Mouse (Mus musculus) left cerebral cortex, adult 2 months (tissue): Measurements from ENCODE around the gene Gm6169. TPM values are rescaled to one million over a fixed set of nuclear protein-coding genes. Genes with fewer than 3 reads are reported as not detected.
"Not testable (repeated sequence)": the region's sequence is repeated elsewhere in the genome, so short reads cannot be mapped to it uniquely, and the experiment has no call there.

Source experiments
- DNase-seq, 2 experiments: peaks; one replicate each; pipeline ENCODE4 v3.0.0; 2021 to 2022; ENCODE audit warnings: low spot score in 2 of 2, mixed read lengths in 1 of 2; ENCODE audit errors: extremely low spot score in 1 of 2
- H3K27ac ChIP-seq: fragments of 200-600 bp; 2 replicates; pipeline ENCODE4 v1.8.1; 2022
- H3K4me3 ChIP-seq: fragments of 200-600 bp; 2 replicates; pipeline ENCODE4 v1.8.1; 2022
- CTCF ChIP-seq: fragments of 200-600 bp; IDR thresholded peaks from 2 replicates; pipeline ENCODE4 v1.8.1; 2022; ENCODE audit warnings: antibody characterized with exemption, mild to moderate bottlenecking, moderate library complexity
- intact Hi-C: fragments of 180-260 bp; cut with DNase I; formaldehyde crosslinking; loops from one replicate; pipeline ENCODE4 v1.15.1; 2025
- total RNA-seq, 2 experiments: library from RNA; stranded (reverse); gene quantifications; 2 replicates each; pipeline ENCODE4 v1.2.3; 2021

The Gm6169 gene
- total RNA-seq, 2 experiments from 2014 or later: 0.36 to 3.0 TPM

- no peak for DNase-seq
- intact Hi-C loops: no loop called here
- TF ChIP-seq CTCF: no peak
- H3K4me3 ChIP-seq: no peak within 1 kb of the TSS
- H3K27ac ChIP-seq: no peak within 1 kb of the TSS
Measured at GRCm38 (mm10) chr13:97066649-97067550, 32.1 kb downstream of the Gm6169 start, which contains the start of gene Fam169a. Gene Fam169a (plus strand): TSS chr13:97067286.

GRCm38 (mm10) chr13:97064844-97065621 lies 34.0 kb downstream of the Gm6169 start:
- H3K27ac ChIP-seq, intact Hi-C loops, DNase-seq, H3K4me3 ChIP-seq: not testable (repeated sequence)

- H3K27ac ChIP-seq: no peak overlapping the region
- intact Hi-C loops: no loop called here
Measured at GRCm38 (mm10) chr13:97064413-97064812, 34.6 kb downstream of the Gm6169 start.

GRCm38 (mm10) chr13:97063431-97063830 lies 35.6 kb downstream of the Gm6169 start:
- H3K27ac ChIP-seq: no peak overlapping the region
- H3K4me3 ChIP-seq: no peak overlapping the region
- intact Hi-C loops: no loop called here
- no peak for DNase-seq
- TF ChIP-seq CTCF: no peak

More at GRCm38 (mm10) chr13:97064413-97064812, 34.6 kb downstream of the Gm6169 start:
- TF ChIP-seq CTCF: no peak
- DNase-seq: no peak
- H3K4me3 ChIP-seq: no peak overlapping the region

- Histone ChIP-seq H3K27ac (no peak overlapping the region), H3K4me3 (no peak overlapping the region)
- TF ChIP-seq CTCF: no peak
- no peak for DNase-seq
- intact Hi-C loops: no loop called here
Measured at GRCm38 (mm10) chr13:97062151-97062550, 36.9 kb downstream of the Gm6169 start.

GRCm38 (mm10) chr13:97060331-97060730 lies 38.7 kb downstream of the Gm6169 start:
- no peak for DNase-seq
- TF ChIP-seq CTCF: no peak
- intact Hi-C loops: no loop called here
- Histone ChIP-seq H3K27ac (no peak overlapping the region), H3K4me3 (no peak overlapping the region)

GRCm38 (mm10) chr13:97059746-97060145 lies 39.3 kb downstream of the Gm6169 start:
- intact Hi-C loops: loop anchor here (10.0 kb wide), 2 partner anchors 205 to 325 kb away; no protein-coding TSS in a partner anchor
- DNase-seq: no peak
- H3K4me3 ChIP-seq: no peak overlapping the region
- no peak for TF ChIP-seq CTCF
- H3K27ac ChIP-seq: no peak overlapping the region

GRCm38 (mm10) chr13:97057817-97058216 lies 41.2 kb downstream of the Gm6169 start:
- no peak for DNase-seq
- TF ChIP-seq CTCF: no peak
- Histone ChIP-seq H3K4me3 (no peak overlapping the region), H3K27ac (no peak overlapping the region)
- intact Hi-C loops: loop anchor here (10.0 kb wide), 2 partner anchors 203 to 323 kb away; no protein-coding TSS in a partner anchor

GRCm38 (mm10) chr13:97053844-97054243 lies 45.2 kb downstream of the Gm6169 start:
- intact Hi-C loops: loop anchor here (2.0 to 10.0 kb wide), 3 partner anchors 47 to 319 kb away; no protein-coding TSS in a partner anchor
- TF ChIP-seq CTCF: no peak
- no peak overlapping the region for H3K4me3 ChIP-seq
- no peak for DNase-seq
- no peak overlapping the region for H3K27ac ChIP-seq

- H3K27ac ChIP-seq: no peak overlapping the region
- peak; percentile 93 for TF ChIP-seq CTCF
- intact Hi-C loops: loop anchor here (2.0 to 10.0 kb wide), 3 partner anchors 46 to 318 kb away; no protein-coding TSS in a partner anchor
- H3K4me3 ChIP-seq: no peak overlapping the region
- DNase-seq: peak; percentile 76 to 81
Measured at GRCm38 (mm10) chr13:97052667-97053066, 46.4 kb downstream of the Gm6169 start.

- DNase-seq: no peak
- Histone ChIP-seq H3K4me3 (no peak overlapping the region), H3K27ac (no peak overlapping the region)
- intact Hi-C loops: loop anchor here (10.0 kb wide), 2 partner anchors 196 to 316 kb away; no protein-coding TSS in a partner anchor
- TF ChIP-seq CTCF: no peak
Measured at GRCm38 (mm10) chr13:97051158-97051557, 47.9 kb downstream of the Gm6169 start.

Other genes starting within 250 kb of the Gm6169 start
- 10 to 100 TPM in 1 of 2 experiments, 1 to 10 TPM in 1; 9.9 to 15.1 TPM for gene Gcnt4, start 174.5 kb downstream of the Gm6169 start, total RNA-seq
- not detected for gene 1700029F12Rik, start 64.9 kb downstream of the Gm6169 start, total RNA-seq
- 10 to 100 TPM; 46.2 to 48.1 TPM for gene Fam169a, start 32.0 kb downstream of the Gm6169 start, total RNA-seq
- 10 to 100 TPM; 26.9 to 28.3 TPM for gene Gfm2, start 38.7 kb upstream of the Gm6169 start, total RNA-seq
- gene Nsa2, start 38.7 kb upstream of the Gm6169 start, total RNA-seq: 10 to 100 TPM; 36.8 to 37.1 TPM
- gene Hexb, start 99.1 kb upstream of the Gm6169 start, total RNA-seq: 100 to 1,000 TPM; 102 to 103 TPM
- 100 to 1,000 TPM; 653 to 683 TPM for gene Enc1, start 141.9 kb upstream of the Gm6169 start, total RNA-seq